In genomic region chrX:106986794-106987193, GRCm38 (mm10) we compare ENCODE assay signal across 33 mouse cellular contexts.
DNase-seq lines count a peak whose midpoint lies in the region; ATAC-seq and TF ChIP-seq lines count a peak whose summit lies in the region.
"Had no signal": no experiment of that assay in that cellular context is flagged by ENCODE, and none has a peak within 500 bp of the region (broad histone marks: within the 10 kb centered on the region; RNA-seq: fewer than 3 reads in every experiment).

No protein-coding gene starts in this region.

- ATAC-seq in forebrain, embryonic 11.5 days (replicated peaks; ENCODE audit: low FRiP score): 0 out of 2 replicates have a peak, but pooled peaks have one; percentile 36
- no peak for ATAC-seq in forebrain, embryonic 14.5 days
- ATAC-seq in midbrain, embryonic 15.5 days (replicated peaks): no peak
- ATAC-seq: CD4-positive, CD25-positive, alpha-beta regulatory T cell, adult 4 months; forebrain, embryonic 13.5 days; hindbrain, postnatal 0 days; intestine, postnatal 0 days; midbrain, embryonic 16.5 days; Patski had no signal

- no peaks in the 10 kb centered on the region for H3K9me3 ChIP-seq in forebrain, embryonic 11.5 days (ENCODE audit: control insufficient read depth, low read length)
- H3K9me3 ChIP-seq in forebrain, embryonic 14.5 days (replicated peaks; ENCODE audit: control insufficient read depth, low read length): no peaks in the 10 kb centered on the region
- H3K9me3 ChIP-seq in midbrain, embryonic 15.5 days: no peaks in the 10 kb centered on the region
- H3K9me3 ChIP-seq: embryonic facial prominence, embryonic 12.5 days; forebrain, embryonic 13.5 days; G1E; heart, embryonic 15.5 days; limb, embryonic 12.5 days; liver, embryonic 13.5 days; lung, embryonic 15.5 days; neural tube, embryonic 13.5 days had no signal

- no peak overlapping the region for H3K4me3 ChIP-seq in forebrain, embryonic 11.5 days (ENCODE audit: low read depth, low read length)
- H3K4me3 ChIP-seq in forebrain, embryonic 14.5 days (ENCODE audit: low read depth, low read length): no peak overlapping the region
- H3K4me3 ChIP-seq in kidney, adult 2 months (ENCODE audit: insufficient read depth, low read depth, low read length): no peak overlapping the region
- no peak overlapping the region for H3K4me3 ChIP-seq in midbrain, embryonic 15.5 days
- H3K4me3 ChIP-seq: embryonic facial prominence, embryonic 12.5 days; erythroblast, embryonic 14.5 days; forebrain, embryonic 13.5 days; gastrocnemius, adult 2 months; heart, embryonic 15.5 days; layer of hippocampus, adult 2 months; limb, embryonic 12.5 days; liver, embryonic 13.5 days; lung, embryonic 15.5 days; myocyte; neural tube, embryonic 13.5 days had no signal

- no peaks in the 10 kb centered on the region for H3K4me1 ChIP-seq in forebrain, embryonic 11.5 days (replicated peaks; ENCODE audit: control insufficient read depth, insufficient read depth, low read length)
- no peaks in the 10 kb centered on the region for H3K4me1 ChIP-seq in forebrain, embryonic 14.5 days (ENCODE audit: control insufficient read depth, insufficient read depth, low read length)
- no peaks in the 10 kb centered on the region for H3K4me1 ChIP-seq in kidney, adult 2 months (ENCODE audit: control insufficient read depth, insufficient read depth, low read length)
- H3K4me1 ChIP-seq in midbrain, embryonic 15.5 days: no peaks in the 10 kb centered on the region
- H3K4me1 ChIP-seq: embryonic facial prominence, embryonic 12.5 days; forebrain, embryonic 13.5 days; heart, embryonic 15.5 days; limb, embryonic 12.5 days; liver, embryonic 13.5 days; lung, embryonic 15.5 days; neural tube, embryonic 13.5 days had no signal

- no peak overlapping the region for H3K27ac ChIP-seq in forebrain, embryonic 11.5 days (ENCODE audit: low read depth, low read length)
- no peak overlapping the region for H3K27ac ChIP-seq in forebrain, embryonic 14.5 days (ENCODE audit: low read depth, low read length)
- no peak overlapping the region for H3K27ac ChIP-seq in kidney, adult 2 months (ENCODE audit: insufficient read depth, low read depth, low read length)
- H3K27ac ChIP-seq in midbrain, embryonic 15.5 days: no peak overlapping the region
- H3K27ac ChIP-seq: embryonic facial prominence, embryonic 12.5 days; forebrain, embryonic 13.5 days; gastrocnemius, adult 2 months; heart, embryonic 15.5 days; hindbrain, postnatal 0 days; layer of hippocampus, adult 2 months; limb, embryonic 12.5 days; liver, embryonic 13.5 days; lung, embryonic 15.5 days; macrophage; neural tube, embryonic 13.5 days had no signal

- no peak for TF ChIP-seq POLR2A in kidney, adult 2 months (IDR thresholded peaks at IDR 0.05; ENCODE audit: low read depth, low read length)

- TF ChIP-seq CTCF in kidney, adult 2 months (conservative IDR thresholded peaks at IDR 0.05; ENCODE audit: insufficient read depth, insufficient read length, low read depth, low read length): no peak

- peaks cover 2% of the 10 kb centered on the region; the same call in 1 of the 2 replicates for H3K27me3 ChIP-seq in forebrain, embryonic 11.5 days (ENCODE audit: control insufficient read depth, insufficient read depth, low read length)
- no peaks in the 10 kb centered on the region for H3K27me3 ChIP-seq in forebrain, embryonic 14.5 days (replicated peaks; ENCODE audit: control insufficient read depth, insufficient read depth, low read length)
- no peaks in the 10 kb centered on the region for H3K27me3 ChIP-seq in kidney, adult 2 months (replicated peaks; ENCODE audit: control insufficient read depth, insufficient read depth, low read length)
- no peaks in the 10 kb centered on the region for H3K27me3 ChIP-seq in midbrain, embryonic 15.5 days (replicated peaks)
- H3K27me3 ChIP-seq: embryonic facial prominence, embryonic 12.5 days; forebrain, embryonic 13.5 days; heart, embryonic 15.5 days; limb, embryonic 12.5 days; liver, embryonic 13.5 days; lung, embryonic 15.5 days; neural tube, embryonic 13.5 days had no signal

- no peak overlapping the region for H3K9ac ChIP-seq in forebrain, embryonic 11.5 days (ENCODE audit: low read length)
- no peak overlapping the region for H3K9ac ChIP-seq in forebrain, embryonic 14.5 days (ENCODE audit: low read length)
- H3K9ac ChIP-seq in midbrain, embryonic 15.5 days: no peak overlapping the region
- H3K9ac ChIP-seq: embryonic facial prominence, embryonic 12.5 days; forebrain, embryonic 13.5 days; heart, embryonic 15.5 days; limb, embryonic 12.5 days; liver, embryonic 13.5 days; lung, embryonic 15.5 days; neural tube, embryonic 13.5 days had no signal

- H3K4me2 ChIP-seq in forebrain, embryonic 11.5 days (ENCODE audit: low read depth, low read length, severe bottlenecking): no peak overlapping the region
- H3K4me2 ChIP-seq in forebrain, embryonic 14.5 days (ENCODE audit: low read length): no peak overlapping the region
- no peak overlapping the region for H3K4me2 ChIP-seq in midbrain, embryonic 15.5 days
- H3K4me2 ChIP-seq: embryonic facial prominence, embryonic 12.5 days; forebrain, embryonic 13.5 days; heart, embryonic 15.5 days; limb, embryonic 12.5 days; liver, embryonic 13.5 days; lung, embryonic 15.5 days; neural tube, embryonic 13.5 days had no signal

- no peaks in the 10 kb centered on the region for H3K36me3 ChIP-seq in forebrain, embryonic 11.5 days (ENCODE audit: control insufficient read depth, insufficient read depth, low read length)
- H3K36me3 ChIP-seq in forebrain, embryonic 14.5 days (ENCODE audit: control insufficient read depth, insufficient read depth, low read length): no peaks in the 10 kb centered on the region
- H3K36me3 ChIP-seq in kidney, adult 2 months (ENCODE audit: control insufficient read depth, insufficient read depth, low read length): no peaks in the 10 kb centered on the region
- no peaks in the 10 kb centered on the region for H3K36me3 ChIP-seq in midbrain, embryonic 15.5 days (replicated peaks)
- H3K36me3 ChIP-seq: embryonic facial prominence, embryonic 12.5 days; G1E; heart, embryonic 15.5 days; limb, embryonic 12.5 days; liver, embryonic 13.5 days; lung, embryonic 15.5 days; neural tube, embryonic 13.5 days had no signal

- 46% methylated on average over 3 of the region's 3 CpGs for WGBS in forebrain, embryonic 11.5 days
- 47% methylated on average over 3 of the region's 3 CpGs for WGBS in forebrain, embryonic 14.5 days
- 41% methylated on average over 3 of the region's 3 CpGs for whole genome bisulfite sequencing in kidney, adult 2 months
- WGBS in midbrain, embryonic 15.5 days: 35% methylated on average over 3 of the region's 3 CpGs

- DNase-seq in forebrain, embryonic 11.5 days (ENCODE audit: low spot score): no peak
- DNase-seq in forebrain, embryonic 14.5 days (ENCODE audit: low spot score): no peak
- peak; percentile 4 for DNase-seq in kidney, adult 2 months
- no peak for DNase-seq in kidney, adult 11 months
- DNase-seq in thymus, postnatal 0 days (ENCODE audit: low spot score): peak; percentile 16
- DNase-seq in thymus, postnatal 4 days: no peak
- DNase-seq: adrenal gland, postnatal 36 days; cerebellum, adult 11 months; cerebellum, adult 9-11 months; gastrocnemius, adult 2 months; kidney, postnatal 10 days; layer of hippocampus, postnatal 36 days; liver, embryonic 13.5 days; retina, postnatal 1 day; right cerebral cortex, postnatal 25 days; thymus, postnatal 25 days had no signal

Comparison
In these comparisons a context has a peak if more than half of its experiments do, and no peak if none do; other contexts are left out.
1. DNase-seq: peak in kidney, adult 2 months (single experiment) and thymus, postnatal 0 days (single experiment); none in forebrain, embryonic 11.5 days (single experiment), forebrain, embryonic 14.5 days (single experiment), kidney, adult 11 months (single experiment) and thymus, postnatal 4 days (single experiment).